Mouse (Mus musculus): ENCODE measurements at regions not wholly inside any gene's neighbourhood (a gene's known extent, or its start where the extent isn't known, plus 50 kb on each side); places are given as distances from the start of the nearest gene placed in this dataset.
A peak's percentile ranks its signal among the peaks of the same experiment; 100 is the strongest.
"Not testable (repeated sequence)": the region's sequence is repeated elsewhere in the genome, so short reads cannot be mapped to it uniquely, and the experiment has no call there.

- not testable (repeated sequence) for DNase-seq (ENCODE audit: low read depth)
These were observed 138.4 kb upstream of the Samt2 start for GRCm38 (mm10) chrX:154717526-154717925.

- DNase-seq (ENCODE audit: low read depth), result no peak
These were observed 134.6 kb upstream of the Samt2 start for GRCm38 (mm10) chrX:154713641-154714255.

DNA sequence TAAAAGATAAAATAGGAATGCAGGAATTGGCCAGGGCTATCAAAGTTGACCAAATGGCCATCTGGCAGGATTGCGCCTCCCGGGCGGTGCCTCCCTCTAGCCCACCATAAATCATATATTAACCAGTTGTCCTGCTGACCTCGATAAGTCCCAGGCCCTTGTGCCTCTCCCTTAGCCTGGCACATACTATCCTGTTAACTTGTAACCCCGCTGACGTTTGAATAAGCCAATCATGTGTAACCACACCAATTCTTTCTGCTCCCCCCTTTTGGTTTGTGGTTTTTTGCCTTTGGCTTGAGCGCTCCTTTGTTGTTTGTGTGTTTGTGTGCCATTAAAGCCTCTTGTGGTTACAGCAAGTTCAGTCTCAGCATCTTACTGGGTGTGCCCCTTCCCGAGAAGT lies 133.4 kb upstream of the Samt2 start:
- DNase-seq (ENCODE audit: low read depth), result not testable (repeated sequence)

GRCm38 (mm10) chrX:154670529-154670928 lies 91.4 kb upstream of the Samt2 start:
- peak; percentile 31 for DNase-seq (ENCODE audit: low read depth)
